Mouse (Mus musculus): ENCODE results near the gene Gm28038.

The Gm28038 gene

GRCm38 (mm10) chr2:30280743-30281142 lies at the start of gene Gm28038:
TSS of gene Gm28038 (plus strand) at chr2:30281043.
- no peak for DNase-seq (ENCODE audit: low spot score in 2 of 2)

- no peak for DNase-seq (ENCODE audit: low spot score in 2 of 2)
Measured at GRCm38 (mm10) chr2:30235593-30235992, 45.2 kb upstream of the Gm28038 start.

DNA sequence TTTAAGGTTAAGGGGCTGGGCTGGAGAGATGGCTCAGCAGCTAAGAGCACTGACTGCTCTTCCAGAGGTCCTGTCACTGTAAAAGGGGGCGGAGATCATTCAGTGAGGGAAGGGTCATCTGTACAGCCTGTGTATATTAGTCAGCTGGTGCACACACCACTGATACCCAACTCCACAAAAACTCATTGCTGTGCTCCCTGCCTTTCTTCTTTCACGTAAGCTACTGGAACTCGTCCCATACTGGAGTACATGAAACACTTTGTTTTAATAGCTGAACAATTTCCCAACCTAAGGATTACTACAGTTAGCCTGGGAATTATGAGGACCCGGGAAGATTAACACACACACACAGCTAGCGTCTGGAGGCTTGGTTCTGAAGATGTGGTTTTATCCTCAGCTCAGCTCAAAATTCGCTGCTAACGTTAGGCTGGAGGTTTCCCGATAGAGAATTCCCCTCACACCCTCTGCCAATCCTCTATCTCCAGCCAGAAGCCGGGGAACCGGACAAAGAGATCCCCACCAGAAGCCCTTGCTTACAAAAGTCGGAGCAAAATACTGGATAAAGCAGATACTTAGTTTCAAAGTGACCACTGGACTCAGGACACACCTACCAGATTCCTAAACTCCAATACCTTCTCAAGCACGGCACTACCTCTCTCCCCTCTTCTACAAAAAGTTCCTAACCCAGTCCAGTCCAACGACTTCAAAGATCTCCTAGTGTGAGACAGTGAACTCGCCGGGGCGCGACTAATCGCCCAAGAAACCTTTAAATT lies 44.2 kb upstream of the Gm28038 start:
- DNase-seq (ENCODE audit: low spot score in 2 of 2): no peak

DNA sequence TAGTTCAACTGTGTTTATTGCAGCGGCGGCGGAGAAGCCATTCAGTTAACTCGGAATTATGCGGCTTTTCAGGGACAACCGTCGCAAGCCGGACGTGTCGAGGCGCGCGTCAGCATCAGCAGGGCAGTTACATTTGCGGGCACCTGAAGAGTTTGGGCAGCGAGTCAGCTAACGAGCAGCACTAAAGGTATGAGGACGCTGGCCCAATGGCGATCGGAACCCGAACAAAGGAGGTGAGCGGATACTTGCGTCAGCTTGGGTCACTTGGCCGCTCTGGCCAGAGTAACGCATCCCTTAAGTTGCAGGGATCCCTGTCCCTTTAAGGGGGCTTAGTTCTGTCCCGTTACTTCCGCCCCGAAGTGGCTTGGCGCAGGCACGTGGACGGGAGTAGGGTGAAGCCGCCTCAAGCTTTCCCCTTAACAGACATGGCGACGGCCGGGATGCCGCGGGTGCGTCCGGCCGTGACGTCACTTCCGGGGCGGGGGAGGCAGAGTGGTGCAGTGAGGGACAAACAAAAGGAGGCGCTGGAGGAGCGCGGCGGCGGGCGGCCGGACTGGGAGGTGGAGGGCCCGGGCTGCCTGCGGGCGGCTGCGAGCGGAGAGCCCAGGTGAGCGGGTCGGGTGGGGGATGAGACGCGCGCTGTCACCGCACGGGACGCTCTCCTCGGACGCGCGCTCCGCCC lies 43.5 kb upstream of the Gm28038 start, which contains the start of gene Lrrc8a:
Gene Lrrc8a, plus strand, starts transcription at position 517 of the 682 bp plus-strand sequence.
- DNase-seq (ENCODE audit: low spot score in 2 of 2): peak; percentile 100

DNA sequence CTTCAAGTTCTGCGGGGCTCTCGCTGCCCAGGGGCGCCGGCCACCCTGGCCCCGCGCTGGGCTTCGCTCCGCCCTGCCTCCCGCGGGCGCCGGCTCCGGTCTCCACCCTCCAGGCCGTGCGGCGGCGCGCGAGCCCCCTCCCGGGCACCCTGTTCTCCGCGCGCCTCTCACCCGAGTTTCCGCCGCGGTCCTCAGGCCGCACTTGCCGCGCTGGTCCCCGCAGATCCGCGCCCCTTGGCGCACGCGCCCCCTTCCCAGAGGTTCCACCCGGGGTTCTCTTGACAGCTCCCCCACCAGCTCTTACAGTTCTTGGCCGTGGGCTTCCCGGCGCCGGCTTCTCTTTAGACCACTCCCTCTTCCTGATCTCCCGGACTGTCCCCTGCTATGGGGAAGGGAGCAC lies 43.0 kb upstream of the Gm28038 start:
- DNase-seq (ENCODE audit: low spot score in 2 of 2): no peak

DNA sequence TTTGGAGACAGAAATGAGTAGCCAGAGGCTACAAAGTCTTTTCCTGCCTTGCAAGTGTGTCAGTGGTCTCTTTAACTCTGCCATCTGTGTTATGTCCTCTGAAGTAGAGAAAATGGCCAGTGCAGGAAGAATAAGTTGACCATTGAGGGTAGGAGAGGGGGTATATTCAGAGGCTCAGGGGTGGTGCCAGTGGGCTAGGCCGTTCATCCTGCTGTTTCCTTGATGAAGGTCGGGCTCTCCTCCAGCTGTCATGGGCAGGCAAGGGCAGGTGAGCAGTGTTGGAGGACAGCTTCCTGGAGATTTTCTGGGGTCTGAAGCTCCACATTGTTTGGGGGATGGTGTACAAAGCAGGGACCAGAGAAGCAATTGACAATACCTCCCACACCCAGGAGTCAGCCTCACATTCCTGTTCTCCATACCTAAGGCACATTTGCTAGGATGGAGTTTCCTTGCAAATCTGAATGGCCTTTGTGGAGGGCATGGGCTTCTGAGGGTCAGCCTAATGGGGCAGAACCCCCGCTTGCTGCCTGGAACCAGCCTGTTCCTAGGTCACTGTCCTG lies 41.9 kb upstream of the Gm28038 start:
- DNase-seq (ENCODE audit: low spot score in 2 of 2): no peak

GRCm38 (mm10) chr2:30239777-30240176 lies 41.1 kb upstream of the Gm28038 start:
- no peak for DNase-seq (ENCODE audit: low spot score in 2 of 2)

DNA sequence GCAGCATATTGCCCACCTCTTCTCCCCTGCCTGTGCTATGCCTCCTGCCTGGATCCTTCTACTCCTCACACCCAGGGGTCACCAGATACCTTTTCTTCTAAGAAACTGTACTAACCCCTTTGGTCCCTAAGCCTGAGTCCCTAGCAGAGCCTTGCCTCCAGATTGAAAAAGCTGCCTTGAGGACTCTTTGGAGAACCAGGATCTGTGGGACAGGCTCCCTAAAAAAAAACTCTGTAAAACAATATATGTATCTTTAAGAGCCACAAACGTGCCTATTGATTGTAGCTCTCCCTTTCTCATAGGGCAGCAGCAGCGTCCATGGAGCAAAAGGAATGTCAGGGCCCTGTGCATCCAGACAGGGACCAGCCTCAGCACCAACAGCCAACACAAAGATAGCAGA lies 40.6 kb upstream of the Gm28038 start, which contains the start of gene Gm28035:
Gene Gm28035, plus strand, starts transcription at position 301 of the 400 bp plus-strand sequence.
- no peak for DNase-seq (ENCODE audit: low spot score in 2 of 2)

DNA sequence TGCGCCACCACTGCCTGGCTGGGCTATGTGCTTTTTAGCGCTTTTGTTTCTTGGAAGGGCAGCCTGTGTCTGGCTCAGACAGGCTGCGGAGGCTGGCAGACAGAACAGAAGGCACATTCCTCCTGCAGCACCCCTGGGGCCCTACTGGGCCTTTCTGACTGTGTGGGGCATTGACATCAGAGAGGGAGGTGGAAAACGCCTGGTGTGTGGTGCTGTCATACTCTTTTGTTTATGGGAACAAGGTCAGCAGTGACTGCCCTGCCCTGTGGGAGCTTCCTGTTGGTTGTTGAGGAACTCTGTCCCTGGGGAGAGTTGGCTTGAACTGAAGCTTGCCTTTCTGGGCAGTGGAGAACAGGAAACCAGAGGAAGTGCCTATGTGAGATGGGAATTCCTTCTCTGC lies 38.3 kb upstream of the Gm28038 start:
- DNase-seq (ENCODE audit: low spot score in 2 of 2): no peak

DNA sequence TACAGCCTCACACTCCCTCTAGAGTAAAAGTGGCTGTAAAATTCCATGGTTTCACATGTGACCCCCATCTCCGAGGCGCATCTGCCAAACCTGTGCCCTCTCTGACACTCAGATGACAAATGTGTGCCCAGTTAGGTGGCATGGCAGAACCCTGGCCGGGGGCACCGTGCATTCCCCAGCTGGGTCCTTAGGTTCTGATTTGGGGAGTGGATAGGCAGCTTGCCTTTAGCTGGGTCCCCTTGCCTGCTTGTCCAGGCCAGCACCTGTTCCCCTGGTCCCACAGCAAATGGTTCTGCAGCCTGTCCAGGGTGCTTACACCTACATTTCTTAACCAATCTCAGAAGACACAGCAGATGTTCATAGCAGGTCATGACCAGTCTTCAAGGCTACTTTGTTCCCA lies 37.5 kb upstream of the Gm28038 start:
- DNase-seq (ENCODE audit: low spot score in 2 of 2): no peak

DNA sequence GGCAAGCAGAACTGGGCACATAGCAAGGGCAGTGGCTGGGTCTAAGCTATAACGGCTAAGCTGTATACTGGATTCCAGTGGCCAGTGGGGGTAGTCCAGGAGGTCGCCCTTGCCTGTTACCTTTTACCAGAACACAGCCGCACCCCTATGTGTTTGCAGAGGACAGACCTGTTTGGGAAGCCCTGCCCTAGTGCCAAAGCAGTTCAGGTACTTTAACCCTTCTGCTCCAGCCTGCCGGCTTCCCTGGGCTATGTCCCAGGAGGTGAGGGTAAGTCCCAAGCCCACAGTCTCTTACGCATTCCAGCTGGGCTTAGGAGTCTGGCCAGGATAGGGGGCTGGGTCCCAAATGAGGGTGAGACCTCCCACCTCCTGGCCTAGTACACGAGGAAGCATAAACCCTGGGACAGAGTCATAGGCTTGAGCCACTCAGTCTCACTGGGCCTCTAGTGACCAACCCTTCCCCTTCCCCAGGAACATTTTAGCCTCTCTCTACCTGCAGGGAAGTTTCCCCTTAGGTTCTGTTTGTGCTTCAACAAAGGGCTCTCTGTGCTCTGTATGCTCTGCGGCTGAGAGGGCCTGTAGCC lies 36.2 kb upstream of the Gm28038 start:
- DNase-seq (ENCODE audit: low spot score in 2 of 2): no peak

DNA sequence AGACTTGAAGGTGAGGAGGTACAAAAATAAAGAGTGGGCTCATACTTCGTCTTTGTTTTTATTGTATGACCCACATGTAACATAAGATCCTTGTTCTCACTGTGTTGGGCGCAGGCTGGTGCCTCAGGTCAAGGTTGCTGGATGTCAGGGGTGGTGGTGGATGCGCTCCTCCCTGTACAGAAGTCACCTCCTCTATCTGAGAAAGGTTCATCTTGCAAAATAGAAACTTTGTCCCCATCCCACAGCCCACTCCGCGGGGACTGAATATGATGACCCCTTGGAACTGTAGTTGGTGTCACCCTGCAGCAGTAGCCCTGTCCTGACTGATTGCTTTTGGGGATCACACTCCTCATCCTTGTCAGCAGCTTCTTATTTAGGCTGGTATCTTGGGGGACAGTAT lies 33.8 kb upstream of the Gm28038 start:
- no peak for DNase-seq (ENCODE audit: low spot score in 2 of 2)

DNA sequence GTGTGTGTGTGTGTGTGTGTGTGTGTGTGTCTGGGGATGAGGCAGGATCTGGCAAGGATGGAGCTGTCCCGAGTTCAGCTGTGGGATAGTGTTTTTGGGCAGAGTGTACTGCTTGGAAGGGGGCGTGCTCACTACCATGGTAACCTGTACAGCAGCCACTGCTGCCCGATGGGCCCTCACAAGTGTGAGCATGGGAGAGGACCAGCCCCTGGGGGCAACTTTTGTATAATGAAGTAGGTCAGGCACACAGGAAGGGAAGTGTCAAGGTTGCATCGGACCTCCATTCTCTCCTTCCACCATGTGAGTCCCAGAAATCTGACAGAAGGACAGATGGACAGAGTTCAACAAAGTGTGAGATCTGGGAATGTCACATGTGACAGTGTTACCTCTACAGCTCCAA lies 33.2 kb upstream of the Gm28038 start:
- DNase-seq (ENCODE audit: low spot score in 2 of 2): no peak

- DNase-seq (ENCODE audit: low spot score in 2 of 2): no peak
Measured at GRCm38 (mm10) chr2:30249182-30249581, 31.7 kb upstream of the Gm28038 start.

GRCm38 (mm10) chr2:30250166-30251128 lies 30.4 kb upstream of the Gm28038 start:
- no peak for DNase-seq (ENCODE audit: low spot score in 2 of 2)

GRCm38 (mm10) chr2:30251417-30252104 lies 29.3 kb upstream of the Gm28038 start:
- peak; percentile 67 to 71 for DNase-seq (ENCODE audit: low spot score in 2 of 2)

- no peak for DNase-seq (ENCODE audit: low spot score in 2 of 2)
Measured at GRCm38 (mm10) chr2:30252521-30252920, 28.3 kb upstream of the Gm28038 start.

DNA sequence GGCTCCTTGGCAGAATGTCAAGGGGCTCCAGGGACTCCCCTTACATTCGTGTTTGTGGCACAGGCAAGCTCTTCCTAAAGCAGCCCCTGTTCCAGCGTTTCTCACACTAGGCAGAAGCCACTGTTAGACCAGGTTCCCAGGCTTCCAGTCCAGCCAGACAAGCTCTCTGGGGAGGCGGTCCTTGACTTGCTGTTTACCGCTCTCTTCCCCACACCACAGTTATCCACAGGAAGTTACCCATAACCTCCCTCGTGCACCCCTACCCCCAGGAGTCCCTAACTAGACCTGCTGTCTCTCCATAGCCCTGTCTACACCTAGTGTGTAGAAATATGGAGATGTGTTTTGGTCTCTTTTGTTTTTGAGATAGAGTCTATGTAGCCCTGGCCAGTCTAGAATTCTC lies 27.0 kb upstream of the Gm28038 start:
- DNase-seq (ENCODE audit: low spot score in 2 of 2): no peak

- DNase-seq (ENCODE audit: low spot score in 2 of 2): no peak
Measured at GRCm38 (mm10) chr2:30255631-30256395, 25.0 kb upstream of the Gm28038 start.
